Mouse (Mus musculus): ENCODE measurements around the gene Olfr982. TPM values are rescaled to one million over a fixed set of nuclear protein-coding genes. Genes with fewer than 3 reads are reported as not detected.

Olfr982 gene
- not detected for polyA plus RNA-seq (2012; fragmentation: generic; extraction: Trizol)
- long read RNA-seq, experiment 1 = 0 reads
- long read RNA-seq, experiment 2 = 0 reads

GRCm38 (mm10) chr9:40073529-40073928 lies at the start of gene Olfr982:
Gene Olfr982, plus strand, starts transcription at chr9:40073829.
- Histone ChIP-seq H3K79me3 (ENCODE audit: low read depth) (no peaks in the 10 kb centered on the region), H3K4me3 (ENCODE audit: insufficient read depth, poor library complexity, severe bottlenecking) (no peak within 1 kb of the TSS), H3ac (ENCODE audit: control insufficient read depth, insufficient read length, low read depth) (no peak within 1 kb of the TSS), H3K79me2 (ENCODE audit: control insufficient read depth, insufficient read depth) (no peaks in the 10 kb centered on the region), H3K36me3 (ENCODE audit: control insufficient read depth, insufficient read depth) (no peaks in the 10 kb centered on the region), H3K27me3 (ENCODE audit: control insufficient read depth, insufficient read depth, insufficient read length) (peaks cover 3% of the 10 kb centered on the region)
- no peak for TF ChIP-seq CEBPB (IDR thresholded peaks at IDR 0.05; ENCODE audit: low read depth)
- no peak for TF ChIP-seq FOSL1 (IDR thresholded peaks at IDR 0.05; ENCODE audit: insufficient read depth, low read length, poor library complexity, severe bottlenecking)
- no peak for TF ChIP-seq MYOD1 (IDR thresholded peaks at IDR 0.05; ENCODE audit: control insufficient read depth, insufficient read length, low read depth)
- TF ChIP-seq MAX (IDR thresholded peaks at IDR 0.05) = no peak
- TF ChIP-seq CTCF (IDR thresholded peaks at IDR 0.05; ENCODE audit: control insufficient read depth, insufficient read depth, insufficient read length) = no peak
- no peak for TF ChIP-seq USF1 (IDR thresholded peaks at IDR 0.05; ENCODE audit: low read depth)
- TF ChIP-seq MYOG (IDR thresholded peaks at IDR 0.05; ENCODE audit: control insufficient read depth, extremely low read depth, insufficient read length) = no peak

GRCm38 (mm10) chr9:40050138-40050537 lies 23.5 kb upstream of the Olfr982 start:
- H3K79me3 ChIP-seq (ENCODE audit: low read depth) = no peaks in the 10 kb centered on the region
- TF ChIP-seq FOSL1 (IDR thresholded peaks at IDR 0.05; ENCODE audit: insufficient read depth, low read length, poor library complexity, severe bottlenecking) = no peak
- TF ChIP-seq USF1 (IDR thresholded peaks at IDR 0.05; ENCODE audit: low read depth) = no peak
- TF ChIP-seq MYOD1 (IDR thresholded peaks at IDR 0.05; ENCODE audit: control insufficient read depth, insufficient read length, low read depth) = no peak
- TF ChIP-seq CTCF (IDR thresholded peaks at IDR 0.05; ENCODE audit: control insufficient read depth, insufficient read depth, insufficient read length) = no peak
- no peak for TF ChIP-seq CEBPB (IDR thresholded peaks at IDR 0.05; ENCODE audit: low read depth)
- TF ChIP-seq MYOG (IDR thresholded peaks at IDR 0.05; ENCODE audit: control insufficient read depth, extremely low read depth, insufficient read length) = no peak
- no peak for TF ChIP-seq MAX (IDR thresholded peaks at IDR 0.05)
- H3K4me3 ChIP-seq (ENCODE audit: insufficient read depth, poor library complexity, severe bottlenecking) = no peak overlapping the region
- no peaks in the 10 kb centered on the region for H3K79me2 ChIP-seq (ENCODE audit: control insufficient read depth, insufficient read depth)
- H3K27me3 ChIP-seq (ENCODE audit: control insufficient read depth, insufficient read depth, insufficient read length) = no peaks in the 10 kb centered on the region
- H3K36me3 ChIP-seq (ENCODE audit: control insufficient read depth, insufficient read depth) = no peaks in the 10 kb centered on the region
- no peak overlapping the region for H3ac ChIP-seq (ENCODE audit: control insufficient read depth, insufficient read length, low read depth)

- H3ac ChIP-seq (ENCODE audit: control insufficient read depth, insufficient read length, low read depth) = no peak within 1 kb of the TSS
- no peak for TF ChIP-seq FOSL1 (IDR thresholded peaks at IDR 0.05; ENCODE audit: insufficient read depth, low read length, poor library complexity, severe bottlenecking)
- no peak for TF ChIP-seq CEBPB (IDR thresholded peaks at IDR 0.05; ENCODE audit: low read depth)
- no peak for TF ChIP-seq MYOG (IDR thresholded peaks at IDR 0.05; ENCODE audit: control insufficient read depth, extremely low read depth, insufficient read length)
- TF ChIP-seq CTCF (IDR thresholded peaks at IDR 0.05; ENCODE audit: control insufficient read depth, insufficient read depth, insufficient read length) = no peak
- no peak for TF ChIP-seq MAX (IDR thresholded peaks at IDR 0.05)
- no peak for TF ChIP-seq USF1 (IDR thresholded peaks at IDR 0.05; ENCODE audit: low read depth)
- TF ChIP-seq MYOD1 (IDR thresholded peaks at IDR 0.05; ENCODE audit: control insufficient read depth, insufficient read length, low read depth) = no peak
- no peaks in the 10 kb centered on the region for H3K79me3 ChIP-seq (ENCODE audit: low read depth)
- H3K79me2 ChIP-seq (ENCODE audit: control insufficient read depth, insufficient read depth) = no peaks in the 10 kb centered on the region
- H3K4me3 ChIP-seq (ENCODE audit: insufficient read depth, poor library complexity, severe bottlenecking) = no peak within 1 kb of the TSS
- no peaks in the 10 kb centered on the region for H3K36me3 ChIP-seq (ENCODE audit: control insufficient read depth, insufficient read depth)
- H3K27me3 ChIP-seq (ENCODE audit: control insufficient read depth, insufficient read depth, insufficient read length) = no peaks in the 10 kb centered on the region
These were observed 19.9 kb downstream of the Olfr982 start, which contains the start of gene Olfr983 for GRCm38 (mm10) chr9:40093495-40093894. Gene Olfr983, minus strand, starts transcription at chr9:40093595.

GRCm38 (mm10) chr9:40094769-40095168 lies 21.1 kb downstream of the Olfr982 start:
- Histone ChIP-seq H3K79me2 (ENCODE audit: control insufficient read depth, insufficient read depth) (no peaks in the 10 kb centered on the region), H3ac (ENCODE audit: control insufficient read depth, insufficient read length, low read depth) (no peak overlapping the region), H3K4me3 (ENCODE audit: insufficient read depth, poor library complexity, severe bottlenecking) (no peak overlapping the region), H3K79me3 (ENCODE audit: low read depth) (no peaks in the 10 kb centered on the region), H3K27me3 (ENCODE audit: control insufficient read depth, insufficient read depth, insufficient read length) (no peaks in the 10 kb centered on the region), H3K36me3 (ENCODE audit: control insufficient read depth, insufficient read depth) (no peaks in the 10 kb centered on the region)
- no peak for TF ChIP-seq USF1 (IDR thresholded peaks at IDR 0.05; ENCODE audit: low read depth)
- TF ChIP-seq MAX (IDR thresholded peaks at IDR 0.05) = no peak
- TF ChIP-seq MYOG (IDR thresholded peaks at IDR 0.05; ENCODE audit: control insufficient read depth, extremely low read depth, insufficient read length) = no peak
- no peak for TF ChIP-seq MYOD1 (IDR thresholded peaks at IDR 0.05; ENCODE audit: control insufficient read depth, insufficient read length, low read depth)
- TF ChIP-seq CEBPB (IDR thresholded peaks at IDR 0.05; ENCODE audit: low read depth) = no peak

GRCm38 (mm10) chr9:40114106-40114505 lies 40.5 kb downstream of the Olfr982 start, which contains the start of gene Olfr984:
Gene Olfr984, minus strand, starts transcription at chr9:40114206.
- no peak within 1 kb of the TSS for H3ac ChIP-seq (ENCODE audit: control insufficient read depth, insufficient read length, low read depth)
- no peaks in the 10 kb centered on the region for H3K36me3 ChIP-seq (ENCODE audit: control insufficient read depth, insufficient read depth)
- TF ChIP-seq CEBPB (IDR thresholded peaks at IDR 0.05; ENCODE audit: low read depth) (no peak), MYOG (IDR thresholded peaks at IDR 0.05; ENCODE audit: control insufficient read depth, extremely low read depth, insufficient read length) (no peak), MAX (IDR thresholded peaks at IDR 0.05) (no peak), MYOD1 (IDR thresholded peaks at IDR 0.05; ENCODE audit: control insufficient read depth, insufficient read length, low read depth) (no peak), FOSL1 (IDR thresholded peaks at IDR 0.05; ENCODE audit: insufficient read depth, low read length, poor library complexity, severe bottlenecking) (no peak), CTCF (IDR thresholded peaks at IDR 0.05; ENCODE audit: control insufficient read depth, insufficient read depth, insufficient read length) (no peak), USF1 (IDR thresholded peaks at IDR 0.05; ENCODE audit: low read depth) (no peak)
- H3K4me3 ChIP-seq (ENCODE audit: insufficient read depth, poor library complexity, severe bottlenecking) = no peak within 1 kb of the TSS
- H3K79me3 ChIP-seq (ENCODE audit: low read depth) = no peaks in the 10 kb centered on the region
- H3K27me3 ChIP-seq (ENCODE audit: control insufficient read depth, insufficient read depth, insufficient read length) = no peaks in the 10 kb centered on the region
- H3K79me2 ChIP-seq (ENCODE audit: control insufficient read depth, insufficient read depth) = no peaks in the 10 kb centered on the region

Measured in C2C12 (cell line).